Mouse (Mus musculus) MEL (cell line): ENCODE measurements around the gene Ift81. TPM values are rescaled to one million over a fixed set of nuclear protein-coding genes. Genes with fewer than 3 reads are reported as not detected.

ENCODE experiments used
- DNase-seq: peaks from one replicate; pipeline ENCODE4 v3.0.0; 2011; ENCODE audit warnings: low read depth, low spot score
- H3K27ac ChIP-seq: 2 replicates; pipeline ENCODE4 v1.5.1; 2012; ENCODE audit warnings: low read depth, mild to moderate bottlenecking, control low read depth, low read length, moderate library complexity; ENCODE audit not compliant: control insufficient read depth
- H3K27me3 ChIP-seq, 2 experiments: fragments of 150-350 bp in 1 of 2; sonication (generic) in 1 of 2; 2 replicates each; pipeline ENCODE4 v1.6.1; 2012; ENCODE audit warnings: low read length in 2 of 2, mild to moderate bottlenecking in 2 of 2, improper control_type of control experiment in 1 of 2, moderate library complexity in 1 of 2; ENCODE audit not compliant: insufficient read depth in 2 of 2, control insufficient read depth in 1 of 2
- H3K36me3 ChIP-seq, 2 experiments: 2 replicates each; pipeline ENCODE4 v1.6.1; 2012 to 2014; ENCODE audit warnings: low read length in 2 of 2, improper control_type of control experiment in 1 of 2, inconsistent platforms in 1 of 2, mild to moderate bottlenecking in 1 of 2; ENCODE audit not compliant: insufficient read depth in 2 of 2, control insufficient read depth in 1 of 2
- H3K4me1 ChIP-seq, 2 experiments: fragments of 150-350 bp in 1 of 2; sonication (generic) in 1 of 2; 2 replicates each; pipeline ENCODE4 v1.6.1; 2012; ENCODE audit warnings: low read length in 2 of 2, improper control_type of control experiment in 1 of 2, mild to moderate bottlenecking in 1 of 2; ENCODE audit not compliant: insufficient read depth in 2 of 2, control insufficient read depth in 1 of 2
- H3K4me3 ChIP-seq, 2 experiments: fragments of 150-350 bp in 1 of 2; sonication (generic) in 1 of 2; 2 replicates each; pipeline ENCODE4 v1.5.1; 2012; ENCODE audit warnings: low read depth in 2 of 2, low read length in 2 of 2, mild to moderate bottlenecking in 2 of 2, moderate library complexity in 2 of 2, control low read depth in 1 of 2, improper control_type of control experiment in 1 of 2; ENCODE audit not compliant: control insufficient read depth in 1 of 2, insufficient read depth in 1 of 2
- H3K79me2 ChIP-seq: 2 replicates; pipeline ENCODE4 v1.6.1; 2012; ENCODE audit warnings: mild to moderate bottlenecking, low read length, moderate library complexity; ENCODE audit not compliant: control insufficient read depth, poor library complexity, insufficient read depth
- H3K9ac ChIP-seq: 2 replicates; pipeline ENCODE4 v1.6.1; 2012; ENCODE audit warnings: low read depth, mild to moderate bottlenecking, control low read depth, low read length, moderate library complexity; ENCODE audit not compliant: control insufficient read depth, poor library complexity, severe bottlenecking
- H3K9me3 ChIP-seq: fragments of 150-350 bp; sonication (generic); replicated peaks from 2 replicates; pipeline ENCODE4 v1.6.1; 2012; ENCODE audit warnings: mild to moderate bottlenecking, low read length, improper control_type of control experiment, moderate library complexity; ENCODE audit not compliant: insufficient read depth
- BHLHE40 ChIP-seq: IDR thresholded peaks from 2 replicates; pipeline ENCODE4 v1.6.1; 2012; ENCODE audit warnings: low read depth, mild to moderate bottlenecking, inconsistent platforms, low read length, improper control_type of control experiment, borderline replicate concordance
- CHD2 ChIP-seq: IDR thresholded peaks from 2 replicates; pipeline ENCODE4 v1.6.1; 2011; ENCODE audit warnings: low read length, improper control_type of control experiment
- CTCF ChIP-seq, 3 experiments: IDR thresholded peaks in 2 of 3; conservative IDR thresholded peaks in 1 of 3; 2 replicates each; pipeline ENCODE4 v1.5.1; 2011 to 2012; ENCODE audit warnings: low read length in 3 of 3, low read depth in 2 of 3, mild to moderate bottlenecking in 2 of 3, improper control_type of control experiment in 1 of 3, inconsistent platforms in 1 of 3, mixed read lengths in 1 of 3, moderate library complexity in 1 of 3; ENCODE audit not compliant: control insufficient read depth in 1 of 3, insufficient read depth in 1 of 3, poor library complexity in 1 of 3, severe bottlenecking in 1 of 3
- E2F4 ChIP-seq: IDR thresholded peaks from 2 replicates; pipeline ENCODE4 v1.6.1; 2011; ENCODE audit warnings: low read depth, low read length, improper control_type of control experiment, borderline replicate concordance
- ELF1 ChIP-seq: IDR thresholded peaks from 2 replicates; pipeline ENCODE4 v1.6.1; 2014; ENCODE audit warnings: low read depth, mild to moderate bottlenecking, inconsistent platforms, low read length, improper control_type of control experiment, moderate library complexity
- EP300 ChIP-seq, 2 experiments: IDR thresholded peaks; 2 replicates each; pipeline ENCODE4 v1.6.1; 2011; ENCODE audit warnings: improper control_type of control experiment in 2 of 2, low read length in 2 of 2, low read depth in 1 of 2, mild to moderate bottlenecking in 1 of 2
- GATA1 ChIP-seq: IDR thresholded peaks from 2 replicates; pipeline ENCODE4 v1.6.1; 2011; ENCODE audit warnings: low read depth, low read length, improper control_type of control experiment
- JUND ChIP-seq: IDR thresholded peaks from 2 replicates; pipeline ENCODE4 v1.6.1; 2011; ENCODE audit warnings: low read depth, mild to moderate bottlenecking, improper control_type of control experiment, low read length
- MXI1 ChIP-seq: IDR thresholded peaks from 2 replicates; pipeline ENCODE4 v1.6.1; 2011; ENCODE audit warnings: mild to moderate bottlenecking, low read depth, low read length, improper control_type of control experiment
- MYC ChIP-seq: IDR thresholded peaks from 2 replicates; pipeline ENCODE4 v1.6.1; 2011; ENCODE audit warnings: low read depth, mild to moderate bottlenecking, low read length, improper control_type of control experiment, moderate library complexity
- POLR2AphosphoS2 ChIP-seq: IDR thresholded peaks from 2 replicates; pipeline ENCODE4 v1.6.1; 2011; ENCODE audit warnings: low read length, improper control_type of control experiment
- RAD21 ChIP-seq: IDR thresholded peaks from 2 replicates; pipeline ENCODE4 v1.6.1; 2011; ENCODE audit warnings: mild to moderate bottlenecking, low read depth, low read length, improper control_type of control experiment
- SIN3A ChIP-seq: IDR thresholded peaks from 2 replicates; pipeline ENCODE4 v1.6.1; 2012; ENCODE audit warnings: low read length, improper control_type of control experiment, inconsistent platforms
- SMC3 ChIP-seq: IDR thresholded peaks from 2 replicates; pipeline ENCODE4 v1.6.1; 2011; ENCODE audit warnings: low read depth, low read length, improper control_type of control experiment
- TBP ChIP-seq: IDR thresholded peaks from 2 replicates; pipeline ENCODE4 v1.8.0; 2011; ENCODE audit warnings: low read depth, low read length, improper control_type of control experiment
- TCF12 ChIP-seq: IDR thresholded peaks from 2 replicates; pipeline ENCODE4 v1.6.1; 2014; ENCODE audit warnings: low read depth, mild to moderate bottlenecking, inconsistent platforms, low read length, improper control_type of control experiment, moderate library complexity
- UBTF ChIP-seq: IDR thresholded peaks from 2 replicates; pipeline ENCODE4 v1.6.1; 2012; ENCODE audit warnings: low read depth, mild to moderate bottlenecking, inconsistent platforms, low read length, improper control_type of control experiment, moderate library complexity, borderline replicate concordance; ENCODE audit not compliant: insufficient read depth
- USF2 ChIP-seq, 2 experiments: IDR thresholded peaks; 2 replicates each; pipeline ENCODE4 v1.6.1; 2011 to 2012; ENCODE audit warnings: improper control_type of control experiment in 2 of 2, low read length in 2 of 2, borderline replicate concordance in 1 of 2, inconsistent platforms in 1 of 2, low read depth in 1 of 2, mild to moderate bottlenecking in 1 of 2; ENCODE audit not compliant: insufficient read depth in 1 of 2
- ZC3H11A ChIP-seq: IDR thresholded peaks from 2 replicates; pipeline ENCODE4 v1.6.1; 2012; ENCODE audit warnings: low read depth, mild to moderate bottlenecking, inconsistent platforms, low read length, improper control_type of control experiment
- ZKSCAN1 ChIP-seq: IDR thresholded peaks from 2 replicates; pipeline ENCODE4 v1.6.1; 2012; ENCODE audit warnings: low read depth, mild to moderate bottlenecking, inconsistent platforms, low read length, improper control_type of control experiment, moderate library complexity
- polyA plus RNA-seq, 2 experiments: library from polyadenylated mRNA; stranded (reverse) in 1 of 2; unstranded in 1 of 2; fragments of >175 nt in 1 of 2; fragments of >200 nt in 1 of 2; gene quantifications; 2 replicates each; pipeline versions ENCODE4 v1.2.1 to v1.2.4; 2012; ENCODE audit warnings: low replicate concordance in 2 of 2, low read depth in 1 of 2; ENCODE audit not compliant: insufficient read length in 2 of 2, insufficient read depth in 1 of 2, missing spikeins in 1 of 2
- total RNA-seq: library from RNA; depleted of rRNA; stranded (reverse); fragments of 300-350 nt; gene quantifications from 2 replicates; pipeline ENCODE4 v1.2.3, GENCODE M21; 2012

The Ift81 gene
- total and polyA plus RNA-seq, 3 experiments: 1.5 to 1.9 TPM; not detected in 1

DNA sequence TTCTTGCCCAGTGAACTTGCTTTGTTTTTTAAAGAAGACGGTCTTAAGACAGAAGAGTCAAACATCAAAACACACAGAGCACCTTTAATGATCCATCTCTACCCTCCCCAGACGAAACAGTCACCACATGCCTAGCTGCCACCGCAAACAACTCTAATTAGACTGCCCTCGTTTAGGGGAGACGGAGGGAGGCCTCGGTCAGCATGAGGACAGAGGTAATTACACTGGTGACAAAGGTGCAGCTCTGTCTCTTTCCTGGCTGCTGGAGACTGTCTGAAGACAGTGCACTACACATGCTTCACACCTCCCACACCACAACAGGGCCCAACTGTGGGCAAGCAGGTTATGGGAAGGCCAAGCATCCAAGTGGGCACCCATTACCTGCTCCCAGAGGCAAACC is 66.5 kb downstream of the Ift81 start:
- DNase-seq: no peak
- H3K4me1 ChIP-seq: no peaks in the 10 kb centered on the region
- no peak overlapping the region for H3K4me3 ChIP-seq
- H3K79me2 ChIP-seq: no peaks in the 10 kb centered on the region
- no peak overlapping the region for H3K9ac ChIP-seq
- no peak overlapping the region for H3K27ac ChIP-seq
- TF ChIP-seq ELF1: no peak
- no peaks in the 10 kb centered on the region; a peak in 1 of 4 replicates for H3K27me3 ChIP-seq
- no peaks in the 10 kb centered on the region for H3K36me3 ChIP-seq
- no peaks in the 10 kb centered on the region for H3K9me3 ChIP-seq

DNA sequence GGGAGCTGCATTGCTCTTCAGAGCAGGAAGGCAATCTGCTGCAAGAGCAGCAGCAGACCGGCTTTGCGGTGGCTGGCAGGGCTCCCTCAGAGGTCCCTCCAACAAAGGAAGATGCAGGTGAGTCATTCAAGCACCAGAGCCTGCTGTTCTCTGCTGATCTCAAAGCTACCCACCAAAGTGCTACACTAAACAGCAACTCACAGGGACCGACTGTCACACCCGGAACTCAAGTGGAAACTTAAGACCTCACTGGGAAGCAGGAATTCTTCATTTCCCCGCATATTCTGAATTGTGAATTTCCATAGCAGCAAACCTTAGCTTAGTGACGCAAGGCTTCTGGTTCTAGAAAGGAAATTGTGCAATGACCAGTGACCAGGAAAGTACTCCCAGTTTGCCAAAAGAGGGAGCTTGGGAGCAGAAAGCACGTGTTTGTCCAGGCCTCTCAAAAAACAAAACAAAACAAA is 67.0 kb downstream of the Ift81 start:
- Histone ChIP-seq H3K9me3 (no peaks in the 10 kb centered on the region), H3K9ac (no peak overlapping the region), H3K4me1 (no peaks in the 10 kb centered on the region; a peak in 1 of 4 replicates), H3K27ac (no peak overlapping the region), H3K27me3 (no peaks in the 10 kb centered on the region; a peak in 1 of 4 replicates), H3K36me3 (no peaks in the 10 kb centered on the region), H3K4me3 (no peak overlapping the region), H3K79me2 (no peaks in the 10 kb centered on the region)
- DNase-seq: peak; percentile 14
- TF ChIP-seq RAD21: peak; percentile 26
- peak; percentile 65 for TF ChIP-seq SMC3
- TF ChIP-seq MXI1: no peak
- peak; percentile 8 to 45 (median 21); a peak in 5 of 6 replicates for TF ChIP-seq CTCF (IDR thresholded peaks at IDR 0.05 in 2 of 3, conservative IDR thresholded peaks at IDR 0.05 in 1 of 3; ENCODE audit: control insufficient read depth in 1 of 3, insufficient read depth in 1 of 3, low read depth in 2 of 3, low read length in 3 of 3, poor library complexity in 1 of 3, severe bottlenecking in 1 of 3)
- no peak for TF ChIP-seq UBTF

DNA sequence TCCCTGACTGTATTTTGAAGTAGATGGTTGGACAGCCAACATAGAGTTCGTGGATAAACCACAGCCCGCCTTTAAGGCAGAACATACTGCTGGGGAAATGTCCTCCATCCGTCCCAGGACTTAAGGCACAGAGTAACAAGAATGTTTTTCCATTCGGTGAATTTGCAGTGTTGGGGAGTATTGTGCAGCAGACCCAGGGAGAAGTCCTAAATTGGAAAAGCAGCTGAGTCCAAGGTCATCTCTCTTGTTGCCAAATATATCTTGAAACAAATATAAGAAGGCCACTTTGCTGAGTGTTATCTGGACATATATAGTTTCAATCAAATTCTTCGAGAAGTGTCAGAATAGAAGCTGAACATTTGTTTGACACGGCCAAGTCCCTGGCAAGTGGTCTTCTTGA is 70.9 kb downstream of the Ift81 start:
- H3K79me2 ChIP-seq: no peaks in the 10 kb centered on the region
- no peak overlapping the region for H3K9ac ChIP-seq
- no peak overlapping the region for H3K4me3 ChIP-seq
- H3K4me1 ChIP-seq: no peaks in the 10 kb centered on the region; a peak in 1 of 4 replicates
- no peak for DNase-seq
- H3K27me3 ChIP-seq: no peaks in the 10 kb centered on the region; a peak in 1 of 4 replicates
- H3K9me3 ChIP-seq: no peaks in the 10 kb centered on the region
- H3K36me3 ChIP-seq: no peaks in the 10 kb centered on the region
- no peak overlapping the region for H3K27ac ChIP-seq
- TF ChIP-seq ELF1 (no peak), CTCF (IDR thresholded peaks at IDR 0.05 in 2 of 3, conservative IDR thresholded peaks at IDR 0.05 in 1 of 3; ENCODE audit: control insufficient read depth in 1 of 3, insufficient read depth in 1 of 3, low read depth in 2 of 3, low read length in 3 of 3, poor library complexity in 1 of 3, severe bottlenecking in 1 of 3) (no peak), JUND (no peak), BHLHE40 (no peak)
- TF ChIP-seq, all 39 proteins: peak for 0

DNA sequence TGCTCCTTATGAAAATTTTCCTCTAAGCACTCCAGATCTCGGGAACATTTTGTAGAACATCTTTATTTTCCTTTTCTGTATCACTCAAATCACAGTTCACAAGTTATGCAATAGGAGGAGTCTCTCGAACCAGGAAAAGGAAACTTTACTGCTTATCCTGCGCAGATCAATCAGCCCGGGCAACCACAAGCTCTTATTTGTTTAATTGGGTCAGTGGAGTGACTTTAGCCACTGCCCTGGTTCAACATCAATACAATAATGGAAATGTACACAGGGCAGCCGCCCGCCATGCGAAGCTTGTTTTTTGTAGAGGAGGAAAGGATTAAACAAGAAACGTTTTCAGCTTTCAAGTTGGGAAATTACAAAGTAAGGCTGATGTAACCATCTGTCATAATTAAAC is 72.4 kb downstream of the Ift81 start:
- no peak overlapping the region for H3K27ac ChIP-seq
- H3K36me3 ChIP-seq: no peaks in the 10 kb centered on the region
- H3K4me1 ChIP-seq: no peaks in the 10 kb centered on the region; a peak in 1 of 4 replicates
- no peak overlapping the region for H3K9ac ChIP-seq
- H3K9me3 ChIP-seq: no peaks in the 10 kb centered on the region
- H3K27me3 ChIP-seq: no peaks in the 10 kb centered on the region; a peak in 1 of 4 replicates
- DNase-seq: no peak
- no peaks in the 10 kb centered on the region for H3K79me2 ChIP-seq
- no peak overlapping the region for H3K4me3 ChIP-seq
- TF ChIP-seq ZC3H11A (no peak), USF2 (IDR thresholded peaks at IDR 0.05; ENCODE audit: borderline replicate concordance in 1 of 2, insufficient read depth in 1 of 2, low read depth in 1 of 2, low read length in 2 of 2) (no peak), SIN3A (no peak), E2F4 (no peak), GATA1 (no peak), MXI1 (no peak), ZKSCAN1 (no peak), TBP (no peak), TCF12 (no peak), EP300 (IDR thresholded peaks at IDR 0.05; ENCODE audit: low read depth in 1 of 2, low read length in 2 of 2) (no peak), RAD21 (no peak), CHD2 (no peak), POLR2AphosphoS2 (no peak), MYC (no peak)
